Mouse (Mus musculus) embryo, embryonic 11.5 days (tissue): ENCODE data around the gene Lce1j.
"Not testable (repeated sequence)": the region's sequence is repeated elsewhere in the genome, so short reads cannot be mapped to it uniquely, and the experiment has no call there.

Experiments used
- DNase-seq: peaks from one replicate; pipeline ENCODE4 v3.0.0-alpha.2; 2012; ENCODE audit warnings: low read depth, low spot score

Lce1j gene

GRCm38 (mm10) chr3:92790414-92790813, at the start of gene Lce1j:
Gene Lce1j (minus strand): TSS chr3:92790514.
- DNase-seq: no peak

- DNase-seq: no peak
Measured at GRCm38 (mm10) chr3:92827108-92827507, 36.8 kb upstream of the Lce1j start, which contains the start of gene Kprp. Gene Kprp (minus strand): TSS chr3:92827247.

GRCm38 (mm10) chr3:92825808-92826207, 35.5 kb upstream of the Lce1j start:
- DNase-seq: no peak

GRCm38 (mm10) chr3:92816036-92816435, 25.7 kb upstream of the Lce1j start:
- not testable (repeated sequence) for DNase-seq

GRCm38 (mm10) chr3:92815581-92815980, 25.3 kb upstream of the Lce1j start:
- no peak for DNase-seq

- no peak for DNase-seq
Measured at GRCm38 (mm10) chr3:92807791-92808190, 17.5 kb upstream of the Lce1j start, which contains the start of gene Lce1k. Gene Lce1k (minus strand): TSS chr3:92807891.

- no peak for DNase-seq
Measured at GRCm38 (mm10) chr3:92778799-92779198, 11.5 kb downstream of the Lce1j start, which contains the start of gene Lce1i. Gene Lce1i (minus strand): TSS chr3:92778899.

- no peak for DNase-seq
Measured at GRCm38 (mm10) chr3:92771573-92771972, 18.7 kb downstream of the Lce1j start.

- no peak for DNase-seq
Measured at GRCm38 (mm10) chr3:92764965-92765364, 25.3 kb downstream of the Lce1j start, which contains the start of gene Lce1h. Gene Lce1h (minus strand): TSS chr3:92765065.

- DNase-seq: no peak
Measured at GRCm38 (mm10) chr3:92753197-92753596, 37.1 kb downstream of the Lce1j start.

- no peak for DNase-seq
Measured at GRCm38 (mm10) chr3:92752238-92752637, 38.1 kb downstream of the Lce1j start, which contains the start of gene Lce1g. Gene Lce1g (minus strand): TSS chr3:92752338.

- no peak for DNase-seq
Measured at GRCm38 (mm10) chr3:92738996-92739395, 51.3 kb downstream of the Lce1j start, which contains the start of gene Gm38119. Gene Gm38119 (minus strand): TSS chr3:92739096.
